8 mouse cellular contexts compared by ENCODE assay signal in genomic region chr7:35317729-35318609, GRCm38 (mm10). TPM values are rescaled to one million over a fixed set of nuclear protein-coding genes. Genes with fewer than 3 reads are reported as not detected.
DNase-seq lines count a peak whose midpoint lies in the region; ATAC-seq and TF ChIP-seq lines count a peak whose summit lies in the region.

TSS of gene Gpatch1 (minus strand) at chr7:35318440.

- no peak for TF ChIP-seq CTCF in G1E (IDR thresholded peaks at IDR 0.05; ENCODE audit: low read depth, low read length)
- peak; percentile 13; the same call in 1 of the 2 replicates for TF ChIP-seq CTCF in layer of hippocampus, adult 2 months (conservative IDR thresholded peaks at IDR 0.05)
- TF ChIP-seq CTCF in lung, adult 2 months (IDR thresholded peaks at IDR 0.05; ENCODE audit: insufficient read depth, low read length), result no peak

- H3K36me3 ChIP-seq in G1E (replicated peaks), result peaks cover 8% of the 10 kb centered on the region
- H3K36me3 ChIP-seq in forebrain, embryonic 16.5 days (ENCODE audit: control insufficient read depth, insufficient read depth), result no peaks in the 10 kb centered on the region
- H3K36me3 ChIP-seq in neural tube, embryonic 15.5 days, result no peaks in the 10 kb centered on the region

- H3K27ac ChIP-seq in forebrain, embryonic 16.5 days (ENCODE audit: low read length), result peak within 1 kb of the TSS; percentile 67; the same call in 1 of the 2 replicates
- peak within 1 kb of the TSS; percentile 93 for H3K27ac ChIP-seq in layer of hippocampus, adult 2 months
- peak within 1 kb of the TSS; percentile 81 for H3K27ac ChIP-seq in neural tube, embryonic 15.5 days (replicated peaks)

- peak; percentile 80 for DNase-seq in G1E (ENCODE audit: low spot score)
- peak; percentile 91 to 97 for DNase-seq in cerebellum, adult 18-20 months
- peak; percentile 94 to 99 for DNase-seq in heart, postnatal 36 days
- peak; percentile 91 to 97 for DNase-seq in layer of hippocampus, adult 2 months (ENCODE audit: low spot score in 2 of 2)
- peak; percentile 95 for DNase-seq in lung, adult 2 months
- DNase-seq in testis, postnatal 10 days (ENCODE audit: low spot score), result peak; percentile 98

- WGBS in forebrain, embryonic 16.5 days, result 1% methylated on average over 39 of the region's 39 CpGs
- WGBS in lung, adult 2 months, result 1% methylated on average over 39 of the region's 39 CpGs
- WGBS in neural tube, embryonic 15.5 days, result 1% methylated on average over 39 of the region's 39 CpGs

- ATAC-seq in G1E (ENCODE audit: extremely low read depth, insufficient number of reproducible peaks, low FRiP score, poor library complexity, severe bottlenecking), result peak; percentile 59
- ATAC-seq in forebrain, embryonic 16.5 days, result peak; percentile 86
- ATAC-seq in neural tube, embryonic 15.5 days (ENCODE audit: low FRiP score), result peak; percentile 87

- peak within 1 kb of the TSS; percentile 85 for H3K9ac ChIP-seq in forebrain, embryonic 16.5 days (replicated peaks; ENCODE audit: low read depth, low read length)
- peak within 1 kb of the TSS; percentile 86 for H3K9ac ChIP-seq in neural tube, embryonic 15.5 days (replicated peaks)

- H3K4me1 ChIP-seq in G1E (ENCODE audit: insufficient read depth, low read depth, low read length), result peaks cover 36% of the 10 kb centered on the region
- H3K4me1 ChIP-seq in forebrain, embryonic 16.5 days (replicated peaks; ENCODE audit: control insufficient read depth, insufficient read depth, low read length), result peaks cover 14% of the 10 kb centered on the region
- peaks cover 8% of the 10 kb centered on the region for H3K4me1 ChIP-seq in lung, adult 2 months (ENCODE audit: control insufficient read depth, insufficient read depth, low read length)
- peaks cover 17% of the 10 kb centered on the region for H3K4me1 ChIP-seq in neural tube, embryonic 15.5 days

- peak within 1 kb of the TSS; percentile 53 for H3K4me2 ChIP-seq in forebrain, embryonic 16.5 days (ENCODE audit: low read length)
- peak within 1 kb of the TSS; percentile 67 for H3K4me2 ChIP-seq in neural tube, embryonic 15.5 days

- no peaks in the 10 kb centered on the region for H3K9me3 ChIP-seq in G1E (replicated peaks)
- H3K9me3 ChIP-seq in forebrain, embryonic 16.5 days (ENCODE audit: control insufficient read depth, low read length), result no peaks in the 10 kb centered on the region
- H3K9me3 ChIP-seq in neural tube, embryonic 15.5 days (replicated peaks), result no peaks in the 10 kb centered on the region

- peaks cover 6% of the 10 kb centered on the region for H3K27me3 ChIP-seq in G1E (ENCODE audit: insufficient read depth, low read length)
- H3K27me3 ChIP-seq in forebrain, embryonic 16.5 days (replicated peaks; ENCODE audit: control insufficient read depth, insufficient read depth, low read length), result no peaks in the 10 kb centered on the region
- H3K27me3 ChIP-seq in neural tube, embryonic 15.5 days (replicated peaks), result no peaks in the 10 kb centered on the region

- TF ChIP-seq POLR2A in lung, adult 2 months (IDR thresholded peaks at IDR 0.05; ENCODE audit: borderline replicate concordance, extremely low read depth, low read depth, low read length), result peak; percentile 69; the same call in 1 of the 2 replicates

- peak within 1 kb of the TSS; percentile 94 for H3K4me3 ChIP-seq in G1E (ENCODE audit: low read depth, low read length)
- peak within 1 kb of the TSS; percentile 82 for H3K4me3 ChIP-seq in forebrain, embryonic 16.5 days (replicated peaks; ENCODE audit: low read length)
- H3K4me3 ChIP-seq in layer of hippocampus, adult 2 months, result peak within 1 kb of the TSS; percentile 94
- H3K4me3 ChIP-seq in lung, adult 2 months (replicated peaks; ENCODE audit: extremely low read depth, low read depth, low read length), result peak within 1 kb of the TSS; percentile 72
- peak within 1 kb of the TSS; percentile 70 for H3K4me3 ChIP-seq in neural tube, embryonic 15.5 days (replicated peaks)

- intact Hi-C loops in heart, postnatal 36 days (cut with DNase I), result loop anchor here (1.0 to 5.0 kb wide), 4 partner anchors 15 to 239 kb away; partner anchors contain the start of genes Cep89, Faap24 and Nudt19

RNA-seq across cellular contexts. Expression of gene Gpatch1, which starts in this region (rescaled TPM):
- 20.7 and 27.1 TPM in 2 replicates for total RNA-seq in G1E (2014; fragmentation: Nextera tagmentation)
- total RNA-seq in G1E (2017), result 14.1 and 17.3 TPM in 2 replicates
- polyA plus RNA-seq in G1E (2012), result 13.4 and 14.3 TPM in 2 replicates
- 23.7 and 24.4 TPM in 2 replicates for polyA plus RNA-seq in forebrain, embryonic 16.5 days (2015; fragmentation: Nextera tagmentation; extraction: Ambion mirVana)
- total RNA-seq in heart, postnatal 36 days (2021), result 10 to 100 TPM; 10.9 to 15.4 TPM
- 10 to 100 TPM; 27.5 to 29.4 TPM for total RNA-seq in layer of hippocampus, adult 2 months (2021)
- polyA plus RNA-seq in lung, adult 2 months (2012; rRNA removed), result 4.9 and 5.7 TPM in 2 replicates
- polyA plus RNA-seq in neural tube, embryonic 15.5 days (2015; fragmentation: Nextera tagmentation; extraction: Ambion mirVana), result 18.8 and 19.3 TPM in 2 replicates

Comparison
In these comparisons a context has a peak if more than half of its experiments do, and no peak if none do; other contexts are left out.
1. Peak in every context shown above with its lines: DNase-seq, ATAC-seq, H3K4me3 ChIP-seq and H3K27ac ChIP-seq.